Mouse (Mus musculus) ES-E14 (cell line): Measurements from ENCODE around the gene Cd9.

ENCODE experiments used
- CHD2 ChIP-seq: IDR thresholded peaks from 2 replicates; pipeline ENCODE4 v1.6.1; 2014; ENCODE audit warnings: mild to moderate bottlenecking, low read depth, low read length, inconsistent platforms
- HCFC1 ChIP-seq: IDR thresholded peaks from 2 replicates; pipeline ENCODE4 v1.6.1; 2012; ENCODE audit warnings: low read length, inconsistent platforms, borderline replicate concordance; ENCODE audit not compliant: insufficient read depth
- MAFK ChIP-seq: IDR thresholded peaks from 2 replicates; pipeline ENCODE4 v1.6.1; 2014; ENCODE audit warnings: mild to moderate bottlenecking, low read depth, low read length, inconsistent platforms; ENCODE audit not compliant: insufficient read depth
- ZC3H11A ChIP-seq: IDR thresholded peaks from 2 replicates; pipeline ENCODE4 v1.6.1; 2012; ENCODE audit warnings: low read depth, mild to moderate bottlenecking, inconsistent platforms, low read length, borderline replicate concordance
- ZNF384 ChIP-seq: IDR thresholded peaks from 2 replicates; pipeline ENCODE4 v1.6.1; 2012; ENCODE audit warnings: low read depth, low read length, inconsistent platforms

DNA sequence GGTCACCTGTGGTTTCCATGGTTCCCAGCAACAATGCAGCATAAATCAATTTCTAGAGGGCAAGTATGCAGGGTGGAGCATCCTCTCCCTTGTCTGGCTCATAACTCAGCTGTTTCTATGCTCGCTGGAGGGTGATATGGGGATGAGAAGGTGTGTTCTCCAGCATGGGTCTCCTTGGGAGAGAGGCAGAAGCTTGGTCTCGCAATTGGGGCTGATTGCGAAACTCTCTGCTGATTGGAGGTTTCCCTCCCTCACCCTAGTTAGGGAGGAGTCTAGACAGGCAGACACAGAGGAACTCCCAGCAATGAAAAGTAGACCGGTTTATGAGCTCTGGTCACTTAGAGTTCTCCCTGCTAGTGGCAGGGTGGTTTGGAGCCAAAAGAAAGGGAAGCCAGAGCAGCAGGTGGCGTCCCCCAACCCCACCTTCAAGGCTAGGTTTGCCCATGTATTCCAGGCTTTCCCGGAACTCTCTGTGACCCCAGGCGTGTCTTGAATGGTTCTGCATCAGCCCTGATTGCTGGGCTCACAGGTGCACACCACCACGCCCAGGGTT lies 83.5 kb downstream of the Cd9 start:
- TF ChIP-seq ZNF384 (no peak), MAFK (no peak), CHD2 (no peak), HCFC1 (no peak), ZC3H11A (no peak)
